Comparison of ENCODE assay signal across 1 mouse cellular context in the genomic region with DNA sequence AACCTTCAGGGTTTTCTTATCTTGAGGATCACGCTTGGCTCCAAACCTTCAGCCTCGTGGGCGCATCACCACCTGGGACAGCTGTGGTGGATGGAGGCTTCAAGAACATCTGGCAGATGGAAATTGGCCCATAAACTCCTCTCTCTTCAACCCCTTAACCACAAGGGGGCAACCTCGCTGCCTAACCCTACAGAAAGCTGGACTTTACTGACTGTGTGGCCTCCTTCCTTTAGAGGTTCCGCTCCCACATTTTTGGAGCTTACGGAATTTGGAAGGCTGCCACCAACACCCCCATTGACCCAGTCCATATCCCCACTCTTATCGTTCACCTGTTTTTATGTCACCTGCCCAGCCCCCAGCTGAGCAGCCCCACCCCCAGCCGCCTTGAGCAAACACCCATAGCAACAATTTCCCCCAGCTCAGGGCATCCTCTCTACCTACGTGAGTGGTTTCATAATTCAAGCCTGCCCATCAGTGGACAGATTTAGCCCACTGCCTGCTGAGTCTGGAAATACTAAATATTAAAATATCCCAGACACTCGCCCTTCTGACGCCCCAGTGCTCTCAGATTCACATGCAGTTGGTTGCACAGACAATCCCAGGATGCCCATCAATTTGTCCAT.
TF ChIP-seq lines count a peak whose summit lies in the region.

No protein-coding gene starts in this region.

TF ChIP-seq in CH12.LX, 34 proteins besides CTCF, POLR2A, EP300 and RAD21:
- TF ChIP-seq BHLHE40 (IDR thresholded peaks at IDR 0.05; ENCODE audit: low read depth, low read length): no peak
- no peak for TF ChIP-seq E2F4 (IDR thresholded peaks at IDR 0.05; ENCODE audit: insufficient replicate concordance, low read depth, low read length)
- no peak for TF ChIP-seq USF2 (conservative IDR thresholded peaks at IDR 0.05; ENCODE audit: low read depth, low read length)
- peak; percentile 43; the same call in 1 of the 2 replicates for TF ChIP-seq TCF12 (IDR thresholded peaks at IDR 0.05; ENCODE audit: low read depth, low read length)
- no peak for TF ChIP-seq MXI1 (IDR thresholded peaks at IDR 0.05; ENCODE audit: low read depth, low read length)
- TF ChIP-seq MAZ (IDR thresholded peaks at IDR 0.05; ENCODE audit: low read depth, low read length): no peak
- TF ChIP-seq HCFC1 (IDR thresholded peaks at IDR 0.05; ENCODE audit: low read depth, low read length): no peak
- TF ChIP-seq JUND (conservative IDR thresholded peaks at IDR 0.05; ENCODE audit: low read depth, low read length): no peak
- TF ChIP-seq TBP (conservative IDR thresholded peaks at IDR 0.05; ENCODE audit: low read depth, low read length): no peak
- TF ChIP-seq SMC3 (IDR thresholded peaks at IDR 0.05; ENCODE audit: low read depth, low read length): peak; percentile 88
- TF ChIP-seq CHD2 (IDR thresholded peaks at IDR 0.05; ENCODE audit: low read length): peak; percentile 39; the same call in 1 of the 2 replicates
- TF ChIP-seq IRF4 (IDR thresholded peaks at IDR 0.05; ENCODE audit: low read depth, low read length): 0 out of 2 replicates have a peak, but pooled peaks have one; percentile 3
- no peak for TF ChIP-seq ZNF384 (IDR thresholded peaks at IDR 0.05; ENCODE audit: low read depth, low read length)
- no peak for TF ChIP-seq KAT2A (IDR thresholded peaks at IDR 0.05; ENCODE audit: insufficient replicate concordance, low read length)
- peak; percentile 8; the same call in 1 of the 2 replicates for TF ChIP-seq ZC3H11A (IDR thresholded peaks at IDR 0.05; ENCODE audit: low read depth, low read length)
- TF ChIP-seq MYC (IDR thresholded peaks at IDR 0.05; ENCODE audit: low read depth, low read length): no peak
